Mouse (Mus musculus) left cerebral cortex, adult 2 months (tissue): Measurements from ENCODE around the gene Fam126b. TPM values are rescaled to one million over a fixed set of nuclear protein-coding genes. Genes with fewer than 3 reads are reported as not detected.
"Not testable (repeated sequence)": the region's sequence is repeated elsewhere in the genome, so short reads cannot be mapped to it uniquely, and the experiment has no call there.

Experiments
- DNase-seq, 2 experiments: peaks; one replicate each; pipeline ENCODE4 v3.0.0; 2021 to 2022; ENCODE audit warnings: low spot score in 2 of 2, mixed read lengths in 1 of 2; ENCODE audit errors: extremely low spot score in 1 of 2
- H3K27ac ChIP-seq: fragments of 200-600 bp; 2 replicates; pipeline ENCODE4 v1.8.1; 2022
- H3K4me3 ChIP-seq: fragments of 200-600 bp; 2 replicates; pipeline ENCODE4 v1.8.1; 2022
- CTCF ChIP-seq: fragments of 200-600 bp; IDR thresholded peaks from 2 replicates; pipeline ENCODE4 v1.8.1; 2022; ENCODE audit warnings: antibody characterized with exemption, mild to moderate bottlenecking, moderate library complexity
- intact Hi-C: fragments of 180-260 bp; cut with DNase I; formaldehyde crosslinking; loops from one replicate; pipeline ENCODE4 v1.15.1; 2025
- total RNA-seq, 2 experiments: library from RNA; stranded (reverse); gene quantifications; 2 replicates each; pipeline ENCODE4 v1.2.3; 2021

The Fam126b gene
- total RNA-seq, 2 experiments from 2014 or later = 133 to 146 TPM

DNA sequence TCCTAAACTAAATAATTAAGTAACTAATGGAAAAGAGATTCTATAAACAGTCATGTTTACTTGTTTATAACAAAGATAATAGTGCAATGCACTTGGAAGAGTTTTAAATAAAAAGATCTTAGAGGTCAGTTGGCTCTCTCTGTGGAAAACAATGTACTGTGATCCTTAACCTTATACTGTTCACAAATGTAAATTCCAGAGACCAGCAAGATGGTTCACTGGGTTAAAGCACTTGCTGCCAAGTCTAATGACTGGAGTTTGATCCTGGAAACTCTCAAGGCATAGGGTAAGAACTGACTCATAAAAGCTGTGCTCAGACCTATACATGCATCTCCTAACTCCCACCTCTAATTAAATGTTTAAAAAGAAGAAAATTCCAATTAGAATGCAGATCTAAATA lies 19.5 kb downstream of the Fam126b start:
- TF ChIP-seq CTCF = no peak
- no peak overlapping the region for H3K4me3 ChIP-seq
- no peak for DNase-seq
- no peak overlapping the region for H3K27ac ChIP-seq
- intact Hi-C loops = no loop called here

DNA sequence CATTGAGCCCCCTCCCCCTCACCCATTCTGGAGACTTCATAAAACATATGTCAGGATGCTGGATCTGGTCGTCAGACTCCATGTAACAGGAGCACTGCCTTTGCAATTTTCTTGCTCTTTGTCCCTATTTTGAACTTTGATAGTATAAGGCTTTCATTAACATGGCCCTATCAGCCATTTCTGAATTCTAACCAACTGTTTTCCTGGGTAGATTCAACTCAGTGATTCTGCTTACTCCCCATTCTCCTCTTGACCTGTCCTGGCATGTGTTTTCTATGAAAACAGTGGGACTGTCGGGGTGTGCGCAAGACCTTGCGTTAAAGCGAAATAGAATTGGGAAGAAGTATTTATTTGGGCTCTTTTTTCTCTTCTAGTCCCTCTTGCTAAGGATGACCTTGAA lies 21.1 kb downstream of the Fam126b start:
- H3K27ac ChIP-seq = no peak overlapping the region
- intact Hi-C loops = no loop called here

DNA sequence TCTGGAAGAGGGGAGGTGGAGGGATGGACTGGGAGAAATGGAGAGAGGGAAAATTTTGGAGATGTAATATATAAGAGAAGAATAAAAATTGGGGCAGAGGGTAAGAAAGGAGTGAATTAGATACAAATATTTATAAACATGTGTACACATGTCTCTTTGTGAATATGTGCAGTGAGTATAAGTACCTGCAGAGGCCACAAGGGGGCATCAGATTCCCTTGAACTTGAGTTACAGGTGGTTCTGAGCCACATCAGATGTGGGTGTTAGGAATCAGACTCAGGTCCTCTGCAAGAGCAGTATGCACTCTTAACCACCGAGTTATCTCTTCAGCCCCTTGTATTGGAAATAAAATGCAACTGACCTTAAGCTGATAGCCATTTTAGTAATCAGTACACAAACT lies 23.7 kb downstream of the Fam126b start:
- intact Hi-C loops = no loop called here
- no peak for DNase-seq
- peak; percentile 70 for TF ChIP-seq CTCF

More for the DNA sequence above, 21.1 kb downstream of the Fam126b start:
- no peak overlapping the region for H3K4me3 ChIP-seq
- TF ChIP-seq CTCF = no peak
- DNase-seq = no peak

DNA sequence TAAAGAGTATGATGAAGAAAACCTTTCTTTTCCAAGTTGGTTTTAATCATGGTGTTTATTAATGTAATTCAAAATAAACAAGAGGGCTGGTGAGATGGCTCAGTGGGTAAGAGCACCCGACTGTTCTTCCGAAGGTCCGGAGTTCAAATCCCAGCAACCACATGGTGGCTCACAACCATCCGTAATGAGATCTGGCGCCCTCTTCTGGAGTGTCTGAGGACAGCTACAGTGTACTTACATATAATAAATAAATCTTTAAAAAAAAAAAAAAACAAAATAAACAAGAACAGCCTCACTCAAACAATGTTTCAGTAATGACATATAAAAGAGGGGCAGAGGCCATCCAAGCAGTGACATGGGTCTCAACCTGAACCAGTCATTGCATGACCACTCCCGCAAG lies 25.8 kb downstream of the Fam126b start:
- DNase-seq = not testable (repeated sequence)

More for the DNA sequence above, 23.7 kb downstream of the Fam126b start:
- Histone ChIP-seq H3K4me3 (no peak overlapping the region), H3K27ac (no peak overlapping the region)

DNA sequence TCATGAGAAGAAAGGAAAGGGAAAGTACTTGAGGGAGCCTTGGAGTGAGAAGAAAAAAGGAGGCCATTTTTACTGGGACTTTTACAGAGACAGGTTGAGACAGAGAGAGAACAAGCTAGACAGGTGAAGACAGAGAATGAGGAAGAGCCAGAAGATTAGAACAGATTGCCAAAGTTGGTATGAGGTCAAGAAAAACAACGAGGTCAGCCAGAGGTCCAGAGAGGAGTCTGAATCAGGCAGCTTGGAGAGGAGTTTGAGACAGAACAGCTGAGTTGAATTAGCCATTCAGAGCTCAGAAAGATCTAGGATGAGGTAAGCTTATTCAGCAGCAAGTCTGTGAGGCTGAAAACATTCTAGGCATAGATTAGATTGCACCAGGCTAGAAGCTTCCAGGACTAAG lies 44.7 kb downstream of the Fam126b start:
- Histone ChIP-seq H3K4me3 (no peak overlapping the region), H3K27ac (no peak overlapping the region)
- TF ChIP-seq CTCF = no peak
- intact Hi-C loops = no loop called here
- no peak for DNase-seq

More for the DNA sequence above, 25.8 kb downstream of the Fam126b start:
- H3K27ac ChIP-seq, intact Hi-C loops, H3K4me3 ChIP-seq: not testable (repeated sequence)
- peak; percentile 14 for TF ChIP-seq CTCF

DNA sequence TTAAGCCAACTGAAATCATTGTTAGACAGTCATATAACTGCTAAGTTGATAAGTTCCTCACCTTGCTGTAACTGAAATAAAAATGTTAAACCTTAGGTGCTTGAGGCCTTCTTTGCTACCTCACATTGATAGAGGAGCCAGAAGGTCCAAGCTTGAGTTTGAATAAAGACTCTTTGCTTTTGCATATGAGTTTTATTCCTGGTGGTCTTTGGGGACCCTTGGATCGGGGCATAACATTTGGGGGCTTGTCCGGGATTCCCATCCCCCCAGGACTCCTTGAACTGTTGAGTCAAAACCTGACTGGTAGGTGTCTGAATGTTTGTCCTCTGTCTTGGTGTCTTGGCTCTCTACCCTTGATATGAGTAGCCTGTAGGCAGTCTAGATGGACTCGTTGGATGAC lies 78.9 kb downstream of the Fam126b start:
- no peak for DNase-seq
- Histone ChIP-seq H3K4me3 (no peak overlapping the region), H3K27ac (no peak overlapping the region)
- no peak for TF ChIP-seq CTCF
- intact Hi-C loops = loop anchor here (10.0 kb wide), 1 partner anchor 188 kb away; the partner anchor contains the start of gene Als2cr12

DNA sequence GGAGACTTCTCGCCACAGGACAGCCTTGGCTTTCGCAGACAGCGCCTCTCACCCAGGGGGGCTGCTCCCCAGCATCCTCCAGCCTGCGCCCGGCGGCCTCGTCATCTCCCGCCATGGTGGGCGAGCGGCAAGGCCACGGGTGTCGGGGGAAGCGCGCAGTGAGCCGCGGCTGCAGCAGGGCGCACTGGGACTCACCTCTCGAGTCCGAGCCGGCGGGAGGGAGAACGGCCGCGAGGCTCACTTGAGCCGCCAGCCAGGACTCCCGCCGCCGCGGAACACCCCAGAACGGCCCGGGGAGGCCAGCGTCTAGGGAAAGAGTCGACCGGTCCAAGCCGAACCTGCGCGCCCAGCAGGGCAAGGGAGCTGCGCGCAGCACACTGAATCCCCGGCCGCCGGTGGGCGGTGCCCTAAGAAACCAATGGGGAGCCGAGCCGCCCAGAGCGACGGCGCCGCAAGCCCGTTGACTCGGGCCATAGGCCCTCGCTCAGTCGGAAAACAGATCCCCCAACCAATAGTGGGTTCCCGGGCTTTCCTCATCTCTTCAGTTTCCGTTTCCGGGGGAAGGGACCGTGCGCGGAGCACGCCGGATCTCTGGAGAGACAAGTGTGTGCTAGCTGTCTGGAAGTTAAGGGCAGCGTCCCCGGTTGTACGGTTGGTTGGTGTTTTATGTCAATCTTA lies 81.4 kb downstream of the Fam126b start, which contains the start of gene Orc2:
TSS of gene Orc2 (minus strand) at position 533 of the 678 bp plus-strand sequence.
- intact Hi-C loops = loop anchor here (2.0 to 10.0 kb wide), 3 partner anchors 60 to 233 kb away; partner anchors contain the start of genes Als2cr12, Nif3l1 and Ppil3
- Histone ChIP-seq H3K4me3 (peak within 1 kb of the TSS; percentile 86), H3K27ac (peak within 1 kb of the TSS; percentile 73)
- TF ChIP-seq CTCF = no peak; the same call in 1 of the 2 replicates
- DNase-seq = peak; percentile 91 to 93

DNA sequence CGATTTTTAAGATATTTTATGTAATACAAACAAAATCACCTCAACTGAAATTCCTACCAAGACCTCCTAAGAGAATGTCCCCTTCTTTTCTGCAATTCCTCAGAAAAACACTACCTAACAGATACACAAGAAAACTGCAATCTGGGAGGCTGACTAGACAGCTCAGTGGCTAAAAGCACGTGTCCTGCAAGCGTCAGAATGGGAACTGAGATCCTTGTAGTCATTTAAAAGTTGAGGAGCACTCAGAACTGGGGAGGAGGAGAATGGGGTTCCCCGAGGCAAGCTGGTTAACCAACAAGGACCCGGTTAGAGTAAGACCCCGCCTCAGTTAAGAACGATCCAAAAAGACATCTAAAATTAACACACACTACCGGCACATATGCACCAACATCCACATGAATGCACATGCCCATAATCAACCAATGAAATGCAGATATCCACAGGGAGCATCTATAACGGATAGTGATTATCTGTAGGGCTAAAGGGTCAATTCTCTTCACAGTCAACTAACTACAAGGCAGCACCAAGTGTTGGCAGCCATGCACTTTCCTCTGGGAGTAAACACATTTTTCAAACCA lies 82.2 kb downstream of the Fam126b start:
- intact Hi-C loops = loop anchor here (2.0 to 10.0 kb wide), 3 partner anchors 59 to 233 kb away; partner anchors contain the start of genes Als2cr12, Nif3l1 and Ppil3
- TF ChIP-seq CTCF = no peak
- DNase-seq = no peak
- peak overlapping the region; percentile 86 for H3K4me3 ChIP-seq
- peak overlapping the region; percentile 73 for H3K27ac ChIP-seq

DNA sequence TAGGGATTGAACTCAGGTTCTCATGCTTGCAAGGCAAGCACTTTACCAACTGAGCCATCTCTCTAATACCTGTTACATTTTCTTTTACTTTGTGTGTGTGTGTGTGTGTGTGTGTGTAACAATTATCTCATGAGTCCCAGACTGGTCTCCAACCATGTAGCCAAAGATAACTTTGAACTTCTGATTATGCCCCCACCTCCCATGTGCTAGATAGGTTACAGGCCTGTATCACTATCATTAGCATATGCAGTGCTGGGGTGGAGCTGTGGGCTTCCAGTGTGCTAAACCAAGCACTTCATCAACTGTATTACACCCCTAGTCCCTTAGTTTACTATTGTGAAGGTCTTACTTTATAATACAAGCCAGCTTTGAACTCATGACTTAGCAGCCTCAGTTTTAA lies 83.0 kb downstream of the Fam126b start:
- TF ChIP-seq CTCF = no peak

DNA sequence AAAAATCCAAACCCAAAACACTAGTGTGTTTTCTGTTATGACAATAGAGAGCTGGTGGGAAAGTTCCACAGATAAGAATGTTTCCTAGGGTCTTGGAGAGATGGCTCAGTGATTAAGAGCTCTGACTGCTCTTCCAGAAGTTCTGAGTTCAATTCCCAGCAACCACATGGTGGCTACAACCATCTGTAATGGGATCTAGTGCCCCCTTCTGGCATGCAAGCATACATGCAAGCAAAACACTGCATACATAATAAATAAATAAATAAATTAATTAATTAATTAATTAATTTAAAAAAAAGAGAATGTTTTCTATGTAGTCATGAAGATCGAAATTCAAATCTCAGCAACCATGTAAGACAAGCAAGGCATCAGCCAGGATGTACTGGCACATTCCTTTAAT lies 87.4 kb downstream of the Fam126b start:
- intact Hi-C loops = no loop called here
- no peak for DNase-seq
- TF ChIP-seq CTCF = peak; percentile 18; the same call in 1 of the 2 replicates
- Histone ChIP-seq H3K4me3 (no peak overlapping the region), H3K27ac (no peak overlapping the region)

More for the DNA sequence above, 83.0 kb downstream of the Fam126b start:
- DNase-seq = no peak
- intact Hi-C loops = loop anchor here (5.0 to 10.0 kb wide), 2 partner anchors 192 to 234 kb away; partner anchors contain the start of gene Als2cr12
- H3K4me3 ChIP-seq = no peak overlapping the region; the same call in 1 of the 2 replicates
- no peak overlapping the region for H3K27ac ChIP-seq

DNA sequence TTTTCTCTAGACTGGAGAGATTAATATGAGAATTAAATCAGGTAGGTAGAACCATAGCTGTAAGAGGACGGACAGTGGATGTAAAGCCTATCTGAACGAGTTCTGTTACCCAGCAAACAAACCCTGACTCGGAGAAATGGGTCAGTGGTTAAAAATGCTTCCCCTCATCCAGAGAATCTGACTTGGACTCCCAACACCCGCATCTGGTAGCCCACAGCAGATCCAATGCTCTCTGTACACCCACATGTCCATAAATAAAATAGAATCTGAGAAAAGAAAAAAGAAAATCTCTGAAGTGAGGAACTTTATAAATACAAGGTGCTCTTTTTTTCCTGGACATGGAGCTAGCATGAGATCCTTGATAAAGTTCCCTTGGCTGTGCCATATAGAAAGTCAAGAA lies 88.4 kb downstream of the Fam126b start:
- no peak for DNase-seq
- TF ChIP-seq CTCF = no peak
- Histone ChIP-seq H3K4me3 (no peak overlapping the region), H3K27ac (no peak overlapping the region; the same call in 1 of the 2 replicates)
- intact Hi-C loops = no loop called here

DNA sequence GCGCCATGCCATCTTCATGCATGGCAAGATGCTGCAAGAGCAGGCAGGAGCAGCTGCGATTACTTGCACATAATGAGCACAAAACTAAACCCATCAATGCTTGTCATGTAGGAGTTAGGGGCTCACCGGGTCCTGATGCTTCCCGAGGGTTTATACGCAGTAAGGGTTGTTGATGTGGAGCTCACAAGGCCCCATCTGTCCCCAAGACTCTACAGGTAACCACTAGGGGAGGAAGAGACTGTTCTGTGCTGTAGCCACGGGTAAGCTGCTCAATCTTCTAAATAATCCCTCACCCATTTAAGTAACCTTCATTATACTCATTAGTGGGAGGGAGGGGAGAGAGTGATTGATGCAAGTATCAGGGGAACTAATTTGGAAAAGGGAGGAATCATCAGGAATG lies 90.5 kb downstream of the Fam126b start:
- TF ChIP-seq CTCF = no peak
- Histone ChIP-seq H3K27ac (peak overlapping the region; percentile 56; the same call in 1 of the 2 replicates), H3K4me3 (no peak overlapping the region)

More for the DNA sequence above, 90.5 kb downstream of the Fam126b start:
- intact Hi-C loops = no loop called here
- DNase-seq = no peak
